Mouse (Mus musculus): ENCODE measurements at regions not wholly inside any gene's neighbourhood (a gene's known extent, or its start where the extent isn't known, plus 50 kb on each side); places are given as distances from the start of the nearest gene placed in this dataset.

GRCm38 (mm10) chr2:129955260-129955691, 56.9 kb upstream of the Tgm3 start:
- no peak for DNase-seq

- DNase-seq = no peak
Measured at GRCm38 (mm10) chr2:129958120-129958519, 54.0 kb upstream of the Tgm3 start.

- DNase-seq = no peak
Measured at GRCm38 (mm10) chr2:129960364-129960763, 51.8 kb upstream of the Tgm3 start.

- DNase-seq = no peak
Measured at GRCm38 (mm10) chr2:129961522-129961921, 50.6 kb upstream of the Tgm3 start.
